Mouse (Mus musculus): ENCODE data around the gene 2410015M20Rik.
"Not testable (repeated sequence)": the region's sequence is repeated elsewhere in the genome, so short reads cannot be mapped to it uniquely, and the experiment has no call there.

The 2410015M20Rik gene

GRCm38 (mm10) chr17:56613236-56613844 is 3.8 kb upstream of the 2410015M20Rik start, which contains the start of gene Rpl36:
Rpl36 (plus strand) TSS chr17:56613416.
- DNase-seq = peak; percentile 97

GRCm38 (mm10) chr17:56612565-56612939 is 3.0 kb upstream of the 2410015M20Rik start:
- DNase-seq = not testable (repeated sequence)

- peak; percentile 74 for DNase-seq
Measured at GRCm38 (mm10) chr17:56611861-56612564, 2.4 kb upstream of the 2410015M20Rik start.

DNA sequence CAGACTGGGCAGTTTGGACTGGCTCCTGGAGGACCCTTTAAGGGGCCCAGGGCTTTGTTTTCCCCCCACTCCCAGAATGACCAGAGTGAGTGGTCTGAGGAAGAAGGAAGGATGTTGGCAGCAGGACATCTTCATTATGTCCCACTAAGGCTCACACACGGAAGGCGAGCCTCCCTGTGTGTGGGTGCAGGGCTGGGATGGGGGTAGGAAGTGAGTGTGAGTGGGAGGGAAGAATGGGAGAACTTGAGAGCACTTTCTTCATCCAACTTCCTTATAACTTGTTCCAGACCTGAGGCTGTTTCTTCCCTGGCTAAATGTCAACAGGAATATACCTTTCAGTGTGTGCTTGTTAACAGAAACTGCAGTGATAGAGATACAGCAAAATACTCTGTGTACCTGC is 1.8 kb upstream of the 2410015M20Rik start:
- DNase-seq = no peak

- no peak for DNase-seq
Measured at GRCm38 (mm10) chr17:56608699-56609098, 872 bp downstream of the 2410015M20Rik start.

- DNase-seq = no peak
Measured at GRCm38 (mm10) chr17:56607521-56608062, 2.0 kb downstream of the 2410015M20Rik start.

DNA sequence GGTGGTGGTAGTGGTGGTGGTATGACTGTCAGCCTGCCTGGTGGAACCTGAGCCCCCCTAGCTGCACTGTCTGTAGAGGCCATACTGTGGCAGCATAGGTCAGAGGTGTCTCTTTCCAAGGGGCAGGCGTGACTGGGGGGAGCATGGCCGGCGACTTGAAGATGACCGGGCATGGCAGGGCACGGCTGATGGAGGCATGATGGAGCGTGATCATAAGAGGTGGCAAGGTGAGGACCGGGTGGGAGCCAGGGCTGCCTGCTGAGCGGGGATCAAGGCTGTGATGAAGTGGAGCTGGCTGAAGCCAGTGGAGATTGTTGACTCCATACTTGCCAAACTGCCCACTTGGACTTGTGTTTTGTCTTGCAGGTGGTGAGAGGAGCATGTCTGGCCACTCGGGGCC is 4.1 kb downstream of the 2410015M20Rik start:
- no peak for DNase-seq

GRCm38 (mm10) chr17:56604422-56604821 is 5.1 kb downstream of the 2410015M20Rik start:
- DNase-seq = no peak

GRCm38 (mm10) chr17:56604070-56604380 is 5.5 kb downstream of the 2410015M20Rik start:
- no peak for DNase-seq

- no peak for DNase-seq
Measured at GRCm38 (mm10) chr17:56603186-56604069, 6.1 kb downstream of the 2410015M20Rik start.

DNA sequence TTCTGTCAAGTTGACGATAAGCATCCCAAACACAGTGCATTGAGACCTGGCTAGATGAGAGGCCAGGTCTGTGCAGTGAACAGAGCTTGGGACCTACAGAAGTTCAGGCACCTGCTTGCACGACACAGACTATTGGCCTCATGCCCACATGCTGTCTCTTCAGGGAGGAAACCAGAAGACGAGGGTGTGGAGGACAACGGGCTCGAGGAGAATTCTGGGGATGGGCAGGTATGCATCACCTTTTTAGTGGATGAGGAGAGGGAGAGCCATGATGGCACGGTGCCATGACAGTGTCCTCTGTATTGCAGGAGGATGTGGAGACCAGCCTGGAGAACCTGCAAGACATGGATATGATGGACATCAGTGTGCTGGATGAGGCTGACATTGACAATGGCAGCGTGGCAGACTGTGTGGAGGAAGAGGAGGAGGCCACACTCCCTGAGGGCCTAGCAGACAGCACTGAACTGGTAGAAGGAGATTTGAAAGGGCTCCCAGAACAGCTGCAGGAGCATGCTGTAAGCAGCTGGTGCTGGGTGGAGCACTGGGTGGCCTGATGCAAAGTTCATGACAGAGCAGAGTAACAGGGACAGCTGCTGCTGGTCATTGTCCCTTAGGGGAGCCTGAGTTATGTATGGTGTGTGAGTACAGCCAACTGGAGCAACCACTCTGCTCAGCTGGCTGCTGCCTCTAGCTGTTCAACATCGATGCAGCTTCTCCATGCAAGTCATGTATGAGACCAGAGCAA is 15.9 kb downstream of the 2410015M20Rik start:
- peak; percentile 45 for DNase-seq

- DNase-seq = no peak
Measured at GRCm38 (mm10) chr17:56592553-56592952, 17.0 kb downstream of the 2410015M20Rik start.

DNA sequence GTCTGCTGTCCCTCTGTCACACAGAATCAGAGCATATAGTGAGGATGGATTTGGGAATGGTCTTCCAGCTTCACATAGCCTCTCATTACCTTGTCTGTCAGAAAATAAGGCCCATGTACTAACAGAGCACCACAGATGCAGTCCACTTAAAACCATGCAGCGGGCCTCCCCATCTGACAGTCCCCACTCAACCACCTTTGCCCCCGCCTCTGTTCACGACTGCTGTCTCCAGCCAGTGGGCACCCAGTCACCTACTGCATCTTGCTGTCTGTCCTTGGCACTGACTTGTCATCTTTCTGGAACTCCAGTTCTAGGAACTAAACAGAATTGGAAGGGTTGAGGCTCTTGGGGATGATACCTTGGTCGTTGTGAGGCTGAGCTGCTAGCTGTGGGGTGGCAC is 20.6 kb downstream of the 2410015M20Rik start:
- DNase-seq = no peak

GRCm38 (mm10) chr17:56587773-56588172 is 21.8 kb downstream of the 2410015M20Rik start:
- no peak for DNase-seq

DNA sequence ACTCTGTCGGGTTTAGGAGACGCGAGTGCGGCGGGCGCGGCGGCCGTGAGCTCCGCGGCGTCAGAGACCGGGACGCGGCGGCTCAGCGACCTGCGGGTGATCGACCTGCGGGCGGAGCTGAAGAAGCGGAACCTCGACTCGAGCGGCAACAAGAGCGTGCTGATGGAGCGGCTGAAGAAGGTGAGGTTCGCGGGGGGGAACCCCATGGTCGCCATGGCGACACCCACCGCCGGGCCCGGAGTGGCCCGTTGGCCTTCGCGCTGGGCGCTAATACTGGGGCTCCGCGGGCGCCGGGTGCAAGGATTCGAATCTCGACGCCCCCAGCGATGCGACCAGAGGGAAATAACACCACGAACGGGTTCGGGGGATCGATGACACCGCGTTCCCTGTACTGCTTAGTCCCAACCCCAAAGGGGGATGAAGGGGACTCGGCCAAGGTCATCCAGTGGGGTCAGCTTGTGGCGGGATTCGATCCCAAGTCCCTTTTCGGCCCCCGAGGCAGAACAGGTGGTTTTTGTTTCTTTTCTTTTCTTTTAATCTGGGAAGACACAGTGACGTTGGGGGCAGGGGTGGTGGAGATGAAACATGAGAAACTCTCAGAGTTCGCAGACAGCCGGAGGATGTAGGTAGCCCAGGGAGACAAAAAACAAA is 24.3 kb downstream of the 2410015M20Rik start:
- DNase-seq = peak; percentile 60

GRCm38 (mm10) chr17:56584257-56585130 is 25.1 kb downstream of the 2410015M20Rik start, which contains the start of the genes Safb2 and Safb:
Safb2 (minus strand) TSS chr17:56584585.
Safb (plus strand) TSS chr17:56584825.
- DNase-seq = peak; percentile 99

DNA sequence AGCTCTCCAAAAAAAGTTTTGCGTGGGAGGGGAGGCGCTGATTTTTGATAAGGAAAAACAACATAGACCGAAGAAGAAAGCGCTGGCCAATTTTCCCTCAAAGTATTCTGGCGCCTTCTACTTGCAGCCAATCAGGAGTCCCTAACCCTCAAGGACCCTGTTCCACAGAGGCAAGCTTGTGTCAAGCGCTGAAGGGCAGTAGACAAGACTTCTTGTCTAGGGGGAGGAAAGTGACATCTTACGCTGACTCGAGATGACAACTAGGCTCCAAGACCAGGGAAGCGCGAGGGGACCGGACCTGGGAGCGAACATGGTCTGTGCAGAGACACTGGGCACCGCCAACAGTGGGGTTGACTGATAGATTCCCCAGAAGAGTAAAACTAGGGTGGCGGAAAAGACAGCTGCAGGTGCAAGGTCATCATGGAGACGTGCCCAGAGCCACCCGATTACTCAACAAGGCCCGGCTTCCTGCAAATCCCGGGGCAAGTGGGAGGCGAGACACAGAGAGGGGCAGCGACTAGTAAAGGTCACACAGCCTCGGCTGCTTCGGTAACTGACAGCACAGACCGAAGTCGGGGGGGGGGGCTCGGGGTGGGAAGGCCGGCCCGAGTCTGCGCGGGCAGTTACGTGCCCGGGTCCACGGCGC is 25.8 kb downstream of the 2410015M20Rik start:
- DNase-seq = peak; percentile 72

DNA sequence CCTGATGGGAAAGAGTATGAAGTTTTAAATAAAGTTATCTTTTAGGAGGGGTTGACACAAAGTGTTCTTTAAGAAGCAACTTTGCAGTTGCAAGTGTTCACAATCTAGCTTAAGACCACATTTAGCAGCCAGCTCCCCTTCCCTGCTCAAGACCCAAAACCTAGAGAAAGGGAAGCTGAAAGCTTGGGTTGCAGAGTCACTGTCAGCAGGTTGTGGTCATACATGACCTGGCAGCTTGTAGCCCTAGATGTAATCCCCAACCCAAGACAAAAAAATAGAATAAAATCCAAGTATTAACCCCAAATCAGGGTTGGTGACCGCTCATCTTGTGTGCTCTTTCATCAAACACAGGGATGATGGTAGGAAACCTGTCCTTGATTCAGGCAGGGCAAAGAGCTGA is 26.5 kb downstream of the 2410015M20Rik start:
- no peak for DNase-seq

GRCm38 (mm10) chr17:56572939-56573338 is 36.6 kb downstream of the 2410015M20Rik start:
- no peak for DNase-seq

DNA sequence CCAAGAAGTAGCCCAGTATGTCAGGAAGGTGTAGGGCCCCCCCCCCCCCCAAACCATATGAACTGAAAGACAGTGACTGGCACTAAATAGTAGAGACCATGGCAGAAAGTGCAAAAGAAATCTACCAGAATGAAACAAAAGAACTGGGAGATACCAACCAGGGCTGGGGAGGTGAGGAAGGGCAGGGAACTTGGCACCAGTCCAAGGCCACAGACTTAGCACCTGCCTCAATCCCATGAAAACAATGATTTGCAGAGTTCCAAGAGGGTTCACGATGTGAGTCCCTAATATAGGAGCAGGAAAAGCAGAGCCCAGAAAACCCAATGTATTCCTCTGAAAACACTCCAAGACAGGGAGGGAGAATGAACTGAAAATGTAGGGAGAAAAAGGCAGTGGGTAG is 37.4 kb downstream of the 2410015M20Rik start:
- no peak for DNase-seq
